Mouse (Mus musculus) hindbrain, embryonic 11.5 days (tissue): Measurements from ENCODE around the gene Tshr. TPM values are rescaled to one million over a fixed set of nuclear protein-coding genes. Genes with fewer than 3 reads are reported as not detected.

Experiments
- ATAC-seq: fragments of 200-750 bp; cut with Nextera tagmentation; 2 replicates; pipeline ENCODE4 v1.8.0; 2017; ENCODE audit warnings: mild to moderate bottlenecking, moderate TSS enrichment, moderate library complexity; ENCODE audit not compliant: low FRiP score
- DNase-seq: peaks from one replicate; pipeline ENCODE4 v3.0.0-alpha.2; 2015; ENCODE audit warnings: low spot score
- H3K27ac ChIP-seq: fragments of 300-500 bp; sonication (generic); 2 replicates; pipeline ENCODE4 v1.5.1; 2014; ENCODE audit warnings: mild to moderate bottlenecking, low read depth, low read length
- H3K27me3 ChIP-seq: fragments of 300-500 bp; sonication (generic); 2 replicates; pipeline ENCODE4 v1.6.1; 2014; ENCODE audit warnings: mild to moderate bottlenecking, low read length, moderate library complexity, mixed read lengths; ENCODE audit not compliant: control insufficient read depth, insufficient read depth
- H3K36me3 ChIP-seq: fragments of 300-500 bp; sonication (generic); 2 replicates; pipeline ENCODE4 v1.6.1; 2014; ENCODE audit warnings: mild to moderate bottlenecking, low read length, moderate library complexity, mixed read lengths; ENCODE audit not compliant: control insufficient read depth, insufficient read depth
- H3K4me1 ChIP-seq: fragments of 300-500 bp; sonication (generic); replicated peaks from 2 replicates; pipeline ENCODE4 v1.6.1; 2014; ENCODE audit warnings: low read length, mixed read lengths; ENCODE audit not compliant: control insufficient read depth, insufficient read depth
- H3K4me2 ChIP-seq: fragments of 300-500 bp; sonication (generic); replicated peaks from 2 replicates; pipeline ENCODE4 v1.6.1; 2014; ENCODE audit warnings: mild to moderate bottlenecking, low read depth, low read length
- H3K4me3 ChIP-seq: fragments of 300-500 bp; sonication (generic); 2 replicates; pipeline ENCODE4 v1.5.1; 2014; ENCODE audit warnings: low read depth, low read length
- H3K9ac ChIP-seq: fragments of 300-500 bp; sonication (generic); 2 replicates; pipeline ENCODE4 v1.6.1; 2014; ENCODE audit warnings: low read depth, low read length
- H3K9me3 ChIP-seq: fragments of 300-500 bp; sonication (generic); 2 replicates; pipeline ENCODE4 v1.6.1; 2016; ENCODE audit warnings: low read length; ENCODE audit not compliant: control insufficient read depth
- WGBS: fragments of 180-500 bp; shearing (Covaris S2); extraction: QIAGEN DNeasy Blood & Tissue Kit; methylation state at CpG from one replicate; pipeline ENCODE4 v1.1.7; 2014; 5-methylcytosine and 5-hydroxymethylcytosine counted together
- polyA plus RNA-seq: library from polyadenylated mRNA; unstranded; fragments of >200 nt; fragmentation: Nextera tagmentation; extraction: Ambion mirVana; gene quantifications from 2 replicates; pipeline ENCODE4 v1.2.1, GENCODE M21; 2014

Tshr gene
- polyA plus RNA-seq, 1 experiment from 2014 or later: not detected

DNA sequence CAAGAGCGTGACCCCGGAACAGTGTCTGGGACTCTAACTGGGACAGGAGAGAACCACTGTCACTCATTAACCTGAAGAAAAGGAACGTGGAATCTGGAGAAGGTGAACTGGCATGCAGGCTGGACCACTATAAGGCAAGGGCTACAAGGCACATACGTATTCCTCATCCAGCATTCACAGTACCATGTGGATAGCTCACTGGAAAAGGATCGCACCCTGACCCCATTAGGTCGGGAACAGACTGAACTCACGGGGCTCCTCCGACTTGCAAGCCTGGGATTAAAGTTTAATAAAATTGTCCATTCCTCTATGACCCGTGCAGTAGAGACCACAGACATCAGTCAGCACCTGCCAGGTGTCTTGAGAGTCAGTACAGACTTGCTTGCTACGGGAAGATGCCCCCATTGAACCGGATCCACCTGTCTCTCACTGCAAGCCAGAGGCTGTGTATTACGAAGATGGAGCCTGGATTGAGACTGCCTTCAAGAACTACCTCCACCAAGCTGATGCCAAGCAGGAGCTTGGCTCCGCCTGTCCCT lies 97.9 kb downstream of the Tshr start:
- H3K27ac ChIP-seq: no peak overlapping the region
- no peak for DNase-seq
- no peaks in the 10 kb centered on the region for H3K9me3 ChIP-seq
- H3K4me2 ChIP-seq: no peak overlapping the region
- H3K4me3 ChIP-seq: no peak overlapping the region
- H3K27me3 ChIP-seq: no peaks in the 10 kb centered on the region
- WGBS: 93% methylated on average over 13 of the region's 13 CpGs
- no peak overlapping the region for H3K9ac ChIP-seq
- no peaks in the 10 kb centered on the region for H3K36me3 ChIP-seq
- no peak for ATAC-seq
- no peaks in the 10 kb centered on the region for H3K4me1 ChIP-seq

DNA sequence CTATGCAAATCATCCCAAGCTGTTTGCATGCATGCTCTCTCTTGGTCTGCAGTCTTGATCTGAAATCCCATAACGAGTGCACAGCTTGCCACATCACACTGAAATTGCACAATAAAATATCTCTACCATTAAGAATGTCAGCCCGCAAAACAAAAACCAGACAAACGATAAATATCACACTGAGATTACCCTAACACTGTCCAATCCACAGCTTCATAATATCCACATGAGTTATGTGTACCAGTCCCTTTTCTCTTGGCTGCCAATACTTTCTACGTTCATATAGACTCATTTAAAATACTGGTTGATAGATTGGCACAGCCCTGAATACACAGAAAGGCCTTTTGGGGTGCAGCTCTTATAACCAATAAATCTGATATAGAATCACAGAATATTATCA lies 102.0 kb downstream of the Tshr start:
- H3K4me3 ChIP-seq: no peak overlapping the region
- H3K4me1 ChIP-seq: no peaks in the 10 kb centered on the region
- DNase-seq: no peak
- H3K4me2 ChIP-seq: no peak overlapping the region
- no peak overlapping the region for H3K27ac ChIP-seq
- H3K9me3 ChIP-seq: no peaks in the 10 kb centered on the region
- H3K9ac ChIP-seq: no peak overlapping the region
- ATAC-seq: no peak
- no peaks in the 10 kb centered on the region for H3K27me3 ChIP-seq
- no peaks in the 10 kb centered on the region for H3K36me3 ChIP-seq
- WGBS: 94% methylated on average over 4 of the region's 4 CpGs

DNA sequence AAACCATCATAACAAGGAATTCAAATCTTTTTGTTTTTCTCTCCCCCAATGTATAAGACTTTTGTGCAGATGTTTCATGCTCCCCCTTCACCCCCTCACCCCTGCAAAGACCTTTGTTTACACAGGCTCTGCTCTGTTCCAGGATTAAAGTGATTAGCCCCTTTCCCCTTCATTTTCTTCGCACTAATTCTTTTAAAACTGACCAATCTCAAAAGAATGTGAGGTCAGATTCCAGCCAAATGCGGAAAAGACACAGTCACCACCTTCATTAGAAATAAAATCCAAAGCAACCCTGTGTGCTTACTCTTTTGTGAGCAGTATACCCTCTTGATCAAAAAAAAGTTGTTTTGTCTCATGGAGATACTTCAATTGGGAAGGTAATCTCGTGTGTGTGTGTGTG lies 104.0 kb downstream of the Tshr start:
- Histone ChIP-seq H3K4me2 (no peak overlapping the region), H3K27ac (no peak overlapping the region), H3K4me1 (no peaks in the 10 kb centered on the region), H3K4me3 (no peak overlapping the region), H3K9ac (no peak overlapping the region), H3K9me3 (no peaks in the 10 kb centered on the region), H3K36me3 (no peaks in the 10 kb centered on the region), H3K27me3 (no peaks in the 10 kb centered on the region)
- WGBS: 66% methylated on average over 3 of the region's 3 CpGs
- no peak for DNase-seq
- no peak for ATAC-seq

DNA sequence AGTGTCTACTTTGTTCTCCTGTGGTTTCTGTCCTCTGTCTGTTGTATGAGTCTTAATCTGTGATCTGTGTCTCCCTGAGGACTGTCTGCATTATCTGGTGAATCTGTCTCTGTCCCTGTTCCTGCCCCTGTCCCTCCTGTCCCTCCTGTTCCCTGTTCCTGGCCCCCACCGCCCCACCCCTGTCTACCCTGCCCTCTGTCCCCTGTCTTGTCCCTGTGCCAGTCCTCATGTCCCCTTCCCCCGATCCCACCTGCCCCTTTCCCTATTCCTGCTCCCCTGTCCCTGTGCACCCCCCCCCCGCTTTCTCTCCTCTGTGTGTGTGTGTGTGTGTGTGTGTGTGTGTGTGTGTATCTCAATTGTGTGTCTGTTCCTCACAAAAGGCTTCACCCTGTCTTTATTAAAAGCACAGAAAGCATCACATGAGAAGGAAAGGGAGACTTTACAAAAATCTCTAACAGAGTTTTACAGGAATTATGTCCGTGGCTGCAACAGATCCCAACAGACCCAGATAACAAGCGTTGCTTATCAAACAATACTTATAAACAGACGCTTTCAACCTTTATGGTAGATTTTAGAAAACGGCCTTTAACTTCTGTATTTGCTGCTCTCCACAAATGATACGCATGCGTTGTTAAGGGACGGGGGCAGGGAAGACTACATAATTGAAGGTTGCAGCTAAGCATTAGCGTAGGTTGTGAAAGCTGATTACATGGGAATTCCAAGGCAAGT lies 111.3 kb downstream of the Tshr start:
- H3K9ac ChIP-seq: no peak overlapping the region
- no peaks in the 10 kb centered on the region for H3K36me3 ChIP-seq
- DNase-seq: no peak
- H3K9me3 ChIP-seq: no peaks in the 10 kb centered on the region
- no peak overlapping the region for H3K4me2 ChIP-seq
- peak; percentile 59 for ATAC-seq
- H3K4me1 ChIP-seq: no peaks in the 10 kb centered on the region
- no peak overlapping the region for H3K27ac ChIP-seq
- H3K27me3 ChIP-seq: no peaks in the 10 kb centered on the region
- whole genome bisulfite sequencing: 67% methylated on average over 10 of the region's 11 CpGs
- H3K4me3 ChIP-seq: no peak overlapping the region

DNA sequence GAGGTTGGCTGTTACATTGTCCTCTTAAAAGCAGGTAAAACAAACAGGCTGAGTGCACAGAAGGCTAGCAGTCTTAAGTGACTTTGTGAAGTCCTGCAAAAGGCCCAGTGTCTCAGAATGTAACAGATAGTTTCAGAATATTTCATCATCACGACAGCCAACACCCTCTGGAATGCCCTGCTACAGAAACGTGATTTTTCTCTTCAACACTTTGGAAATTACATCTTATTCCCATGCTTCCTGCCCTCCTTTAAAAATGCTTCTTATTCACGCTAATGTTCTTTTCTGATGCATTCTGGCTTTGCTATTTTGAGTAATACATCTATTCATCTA lies 111.8 kb downstream of the Tshr start:
- WGBS: 69% methylated on average over 3 of the region's 3 CpGs
- ATAC-seq: no peak
- H3K4me2 ChIP-seq: no peak overlapping the region

DNA sequence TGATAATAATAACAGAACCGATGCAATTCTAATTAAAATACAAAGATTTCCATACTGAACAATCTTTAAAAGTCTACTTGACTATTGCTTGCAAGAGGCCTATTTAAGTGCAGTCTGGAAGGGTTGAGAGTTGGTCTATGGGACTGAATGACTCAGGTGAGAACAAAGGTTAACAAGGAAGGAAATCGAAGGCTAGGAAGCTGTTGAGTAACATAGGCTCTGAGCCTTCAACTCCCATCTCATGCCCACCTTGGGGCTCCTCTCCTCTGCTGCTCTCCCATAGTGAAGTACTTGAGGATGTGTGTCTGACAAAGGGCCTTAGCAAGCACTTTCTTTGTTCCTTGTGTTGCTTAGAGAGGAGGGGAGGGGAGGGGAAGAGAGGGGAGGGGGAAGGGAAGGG lies 116.1 kb downstream of the Tshr start:
- no peak overlapping the region for H3K9ac ChIP-seq
- DNase-seq (no peak), ATAC-seq (no peak)
- WGBS: 92% methylated on average over 2 of the region's 2 CpGs
- no peaks in the 10 kb centered on the region for H3K36me3 ChIP-seq
- no peaks in the 10 kb centered on the region for H3K27me3 ChIP-seq
- H3K9me3 ChIP-seq: no peaks in the 10 kb centered on the region
- no peak overlapping the region for H3K27ac ChIP-seq
- no peaks in the 10 kb centered on the region for H3K4me1 ChIP-seq
- H3K4me3 ChIP-seq: no peak overlapping the region
- no peak overlapping the region for H3K4me2 ChIP-seq

More for the DNA sequence above, 111.8 kb downstream of the Tshr start:
- H3K27ac ChIP-seq: no peak overlapping the region
- H3K4me3 ChIP-seq: no peak overlapping the region
- H3K9ac ChIP-seq: no peak overlapping the region
- H3K27me3 ChIP-seq: no peaks in the 10 kb centered on the region
- no peaks in the 10 kb centered on the region for H3K9me3 ChIP-seq
- H3K36me3 ChIP-seq: no peaks in the 10 kb centered on the region
- no peak for DNase-seq
- H3K4me1 ChIP-seq: no peaks in the 10 kb centered on the region

DNA sequence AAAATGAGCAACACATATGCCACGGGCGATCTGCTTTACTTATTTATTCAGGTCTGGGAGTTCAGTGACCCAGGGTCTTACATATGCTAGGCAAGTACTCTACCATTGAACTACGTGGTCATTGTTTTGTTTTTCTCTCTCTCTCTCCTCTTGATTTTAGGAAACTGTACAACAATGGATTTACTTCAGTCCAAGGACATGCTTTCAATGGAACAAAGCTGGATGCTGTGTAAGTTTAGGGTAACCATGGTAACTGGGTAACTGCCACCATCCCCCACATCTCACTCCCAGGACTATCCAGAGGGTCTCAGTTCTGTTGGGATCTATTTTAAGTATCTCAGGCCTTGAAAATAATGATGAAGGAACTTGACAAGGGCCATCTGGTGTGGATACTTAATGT lies 127.4 kb downstream of the Tshr start:
- Histone ChIP-seq H3K4me2 (no peak overlapping the region), H3K4me1 (no peaks in the 10 kb centered on the region), H3K4me3 (no peak overlapping the region), H3K27me3 (no peaks in the 10 kb centered on the region), H3K36me3 (no peaks in the 10 kb centered on the region), H3K27ac (no peak overlapping the region), H3K9ac (no peak overlapping the region), H3K9me3 (no peaks in the 10 kb centered on the region)
- peak; percentile 13 for DNase-seq
- WGBS: 36% methylated on average over 3 of the region's 3 CpGs
- no peak for ATAC-seq

DNA sequence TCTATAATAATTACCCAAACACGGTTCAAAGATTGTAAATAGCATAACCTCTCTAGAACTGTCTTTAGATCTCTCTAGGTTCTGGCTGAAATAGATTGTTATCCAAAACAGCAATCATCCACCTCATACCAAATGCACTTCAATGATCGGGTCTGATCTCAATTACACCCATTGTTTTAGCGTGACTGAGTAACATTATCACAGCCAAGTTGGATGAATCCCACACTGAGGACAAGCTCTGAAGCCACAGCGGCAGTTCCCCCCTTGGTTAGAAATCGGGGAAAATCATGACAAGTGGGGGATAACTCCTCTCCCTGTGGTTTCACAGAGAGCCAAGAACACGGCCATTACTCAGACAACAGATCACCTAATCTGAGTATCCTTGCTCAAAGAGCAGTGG lies 129.6 kb downstream of the Tshr start:
- no peak for DNase-seq
- no peak for ATAC-seq
- Histone ChIP-seq H3K27ac (no peak overlapping the region), H3K36me3 (no peaks in the 10 kb centered on the region), H3K4me1 (no peaks in the 10 kb centered on the region), H3K9ac (no peak overlapping the region), H3K4me2 (no peak overlapping the region), H3K9me3 (no peaks in the 10 kb centered on the region), H3K4me3 (no peak overlapping the region), H3K27me3 (no peaks in the 10 kb centered on the region)
- 80% methylated on average over 6 of the region's 6 CpGs for WGBS

DNA sequence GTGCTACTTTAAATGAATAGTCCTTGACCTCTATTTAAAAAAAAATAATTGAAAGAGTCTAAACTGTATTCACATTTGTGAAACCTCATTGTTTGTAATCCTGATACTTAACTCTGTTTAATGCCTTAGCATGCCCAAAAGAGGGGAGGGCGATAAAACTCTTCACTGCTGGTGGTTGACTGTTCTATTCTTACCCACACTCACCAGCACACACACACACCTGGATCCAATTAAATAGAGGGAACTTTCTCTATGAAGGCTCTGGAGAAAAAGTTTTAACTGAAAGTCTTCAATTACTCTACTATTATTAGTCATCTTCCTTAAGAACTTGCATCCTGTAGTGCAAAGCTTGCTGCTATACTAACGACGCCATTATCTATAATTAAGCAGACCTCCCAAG lies 133.4 kb downstream of the Tshr start:
- Histone ChIP-seq H3K4me3 (no peak overlapping the region), H3K4me2 (no peak overlapping the region), H3K27ac (no peak overlapping the region), H3K36me3 (no peaks in the 10 kb centered on the region), H3K27me3 (no peaks in the 10 kb centered on the region), H3K9ac (no peak overlapping the region), H3K9me3 (no peaks in the 10 kb centered on the region), H3K4me1 (no peaks in the 10 kb centered on the region)
- no peak for ATAC-seq
- WGBS: 72% methylated on average over 3 of the region's 3 CpGs
- DNase-seq: no peak
